Mouse (Mus musculus) ES-E14 (cell line): ENCODE results near the gene Plin4. TPM values are rescaled to one million over a fixed set of nuclear protein-coding genes. Genes with fewer than 3 reads are reported as not detected.
"Not testable (repeated sequence)": the region's sequence is repeated elsewhere in the genome, so short reads cannot be mapped to it uniquely, and the experiment has no call there.

Source experiments
- DNase-seq: peaks from one replicate; pipeline ENCODE4 v3.0.0-alpha.2; 2013; ENCODE audit warnings: low read depth, low spot score
- H3K27ac ChIP-seq: 2 replicates; pipeline ENCODE4 v1.5.1; 2012; ENCODE audit warnings: low read depth, mild to moderate bottlenecking, low read length, moderate library complexity, mixed read lengths; ENCODE audit not compliant: poor library complexity, insufficient read depth, severe bottlenecking
- H3K36me3 ChIP-seq: 2 replicates; pipeline ENCODE4 v1.6.1; 2012; ENCODE audit warnings: mild to moderate bottlenecking, low read length, moderate library complexity, mixed read lengths; ENCODE audit not compliant: control insufficient read depth, poor library complexity, insufficient read depth, severe bottlenecking
- H3K4me1 ChIP-seq, 2 experiments: fragments of 150-350 bp in 1 of 2; sonication (generic) in 1 of 2; 2 replicates each; pipeline ENCODE4 v1.6.1; 2012; ENCODE audit warnings: low read length in 2 of 2, mild to moderate bottlenecking in 1 of 2, mixed read lengths in 1 of 2; ENCODE audit not compliant: control insufficient read depth in 2 of 2, insufficient read depth in 2 of 2, poor library complexity in 1 of 2
- H3K4me3 ChIP-seq, 2 experiments: fragments of 150-350 bp in 1 of 2; sonication (generic) in 1 of 2; 2 replicates each; pipeline ENCODE4 v1.5.1; 2012; ENCODE audit warnings: low read length in 2 of 2, low read depth in 1 of 2, mild to moderate bottlenecking in 1 of 2, mixed read lengths in 1 of 2; ENCODE audit not compliant: insufficient read depth in 1 of 2, poor library complexity in 1 of 2, severe bottlenecking in 1 of 2
- H3K9ac ChIP-seq: 2 replicates; pipeline ENCODE4 v1.6.1; 2012; ENCODE audit warnings: low read depth, mild to moderate bottlenecking, low read length, mixed read lengths; ENCODE audit not compliant: poor library complexity, insufficient read depth, severe bottlenecking
- H3K9me3 ChIP-seq: fragments of 150-350 bp; sonication (generic); 2 replicates; pipeline ENCODE4 v1.6.1; 2012; ENCODE audit warnings: low read depth, mild to moderate bottlenecking, low read length; ENCODE audit not compliant: control insufficient read depth, insufficient read depth
- CHD2 ChIP-seq: IDR thresholded peaks from 2 replicates; pipeline ENCODE4 v1.6.1; 2014; ENCODE audit warnings: mild to moderate bottlenecking, low read depth, low read length, inconsistent platforms
- HCFC1 ChIP-seq: IDR thresholded peaks from 2 replicates; pipeline ENCODE4 v1.6.1; 2012; ENCODE audit warnings: low read length, inconsistent platforms, borderline replicate concordance; ENCODE audit not compliant: insufficient read depth
- MAFK ChIP-seq: IDR thresholded peaks from 2 replicates; pipeline ENCODE4 v1.6.1; 2014; ENCODE audit warnings: mild to moderate bottlenecking, low read depth, low read length, inconsistent platforms; ENCODE audit not compliant: insufficient read depth
- ZC3H11A ChIP-seq: IDR thresholded peaks from 2 replicates; pipeline ENCODE4 v1.6.1; 2012; ENCODE audit warnings: low read depth, mild to moderate bottlenecking, inconsistent platforms, low read length, borderline replicate concordance
- ZNF384 ChIP-seq: IDR thresholded peaks from 2 replicates; pipeline ENCODE4 v1.6.1; 2012; ENCODE audit warnings: low read depth, low read length, inconsistent platforms
- in situ Hi-C, 2 experiments: fragments of 600-800 bp; cut with MboI; formaldehyde crosslinking; loops; one replicate each; pipeline ENCODE4 v1.15.1; 2025; ENCODE audit warnings: low sequenced_read_pairs in 2 of 2, inconsistent platforms in 1 of 2; ENCODE audit not compliant: unreplicated experiment in 2 of 2
- total RNA-seq: library from RNA; depleted of rRNA; stranded (reverse); fragments of 300-350 nt; gene quantifications from 2 replicates; pipeline ENCODE4 v1.2.3, GENCODE M21; 2012

Plin4 gene
- total RNA-seq, 1 experiment, result 0.31 TPM

- Histone ChIP-seq H3K4me3 (no peak overlapping the region), H3K4me1 (peaks cover 0 to 7% of the 10 kb centered on the region in 2 experiments; a peak in 1 of 4 replicates), H3K36me3 (peaks cover 55% of the 10 kb centered on the region), H3K27ac (no peak overlapping the region), H3K9ac (no peak overlapping the region), H3K9me3 (no peaks in the 10 kb centered on the region)
- in situ Hi-C loops, result no loop called here
- TF ChIP-seq MAFK (no peak), HCFC1 (no peak), ZC3H11A (no peak), ZNF384 (no peak), CHD2 (no peak)
- no peak for DNase-seq
These were observed 38.5 kb downstream of the Plin4 start for GRCm38 (mm10) chr17:56071126-56071525.

GRCm38 (mm10) chr17:56069066-56069465, 40.5 kb downstream of the Plin4 start:
- Histone ChIP-seq H3K9me3 (no peaks in the 10 kb centered on the region), H3K9ac (peak overlapping the region; percentile 21), H3K27ac (no peak overlapping the region), H3K4me3 (peak overlapping the region; percentile 35 to 58; a peak in 3 of 4 replicates), H3K4me1 (peaks cover 0 to 5% of the 10 kb centered on the region in 2 experiments; a peak in 1 of 4 replicates), H3K36me3 (peaks cover 74% of the 10 kb centered on the region)
- in situ Hi-C loops, result no loop called here
- no peak for DNase-seq
- no peak for TF ChIP-seq HCFC1
- no peak for TF ChIP-seq CHD2
- no peak for TF ChIP-seq ZNF384
- no peak for TF ChIP-seq ZC3H11A
- no peak for TF ChIP-seq MAFK

- no peaks in the 10 kb centered on the region for H3K9me3 ChIP-seq
- no peak overlapping the region for H3K27ac ChIP-seq
- DNase-seq, result no peak
- H3K36me3 ChIP-seq, result peaks cover 91% of the 10 kb centered on the region
- H3K4me3 ChIP-seq, result no peak overlapping the region
- in situ Hi-C loops, result no loop called here
- H3K4me1 ChIP-seq, result peaks cover 0 to 3% of the 10 kb centered on the region in 2 experiments; a peak in 1 of 4 replicates
- no peak overlapping the region for H3K9ac ChIP-seq
- TF ChIP-seq CHD2 (no peak), MAFK (no peak), HCFC1 (no peak)
These were observed 43.2 kb downstream of the Plin4 start for GRCm38 (mm10) chr17:56066451-56066850.

- in situ Hi-C loops, H3K4me3 ChIP-seq, H3K9me3 ChIP-seq, H3K4me1 ChIP-seq, H3K27ac ChIP-seq, DNase-seq, H3K9ac ChIP-seq: not testable (repeated sequence)
- peak; percentile 36; the same call in 1 of the 2 replicates for TF ChIP-seq ZNF384
- peaks cover 91% of the 10 kb centered on the region for H3K36me3 ChIP-seq
These were observed 43.9 kb downstream of the Plin4 start for GRCm38 (mm10) chr17:56065715-56066114.

GRCm38 (mm10) chr17:56062081-56062480, 47.5 kb downstream of the Plin4 start:
- in situ Hi-C loops, result no loop called here
- Histone ChIP-seq H3K4me1 (no peaks in the 10 kb centered on the region), H3K9me3 (no peaks in the 10 kb centered on the region), H3K36me3 (peaks cover 88% of the 10 kb centered on the region), H3K9ac (no peak overlapping the region), H3K27ac (no peak overlapping the region), H3K4me3 (no peak overlapping the region)
- no peak for DNase-seq
- TF ChIP-seq CHD2 (no peak), ZC3H11A (no peak), ZNF384 (no peak), HCFC1 (no peak), MAFK (no peak)
